Mouse (Mus musculus): Measurements from ENCODE around the gene Slc25a42.

- TF ChIP-seq EP300 (IDR thresholded peaks at IDR 0.05; ENCODE audit: low read depth) (no peak), CTCF (IDR thresholded peaks at IDR 0.05; ENCODE audit: low read depth) (no peak)
These were observed 38.8 kb downstream of the Slc25a42 start for GRCm38 (mm10) chr8:70173320-70173719.

All from liver, postnatal 0 days (tissue).